In genomic region chr19:6141394-6141749, GRCm38 (mm10) we compare ENCODE assay signal across 8 mouse cellular contexts. TPM values are rescaled to one million over a fixed set of nuclear protein-coding genes. Genes with fewer than 3 reads are reported as not detected.
A peak's percentile ranks its signal among the peaks of the same experiment; 100 is the strongest.
DNase-seq lines count a peak whose midpoint lies in the region; ATAC-seq and TF ChIP-seq lines count a peak whose summit lies in the region.

Gene Arl2, minus strand, starts transcription at chr19:6141548.

- no peaks in the 10 kb centered on the region for H3K27me3 ChIP-seq in ES-Bruce4 (ENCODE audit: control insufficient read depth, insufficient read depth, low read length, poor library complexity, severe bottlenecking)
- no peaks in the 10 kb centered on the region for H3K27me3 ChIP-seq in forebrain, embryonic 10.5 days (ENCODE audit: poor library complexity, severe bottlenecking)
- no peaks in the 10 kb centered on the region for H3K27me3 ChIP-seq in heart, embryonic 16.5 days (ENCODE audit: control insufficient read depth, insufficient read depth, low read length)
- no peaks in the 10 kb centered on the region for H3K27me3 ChIP-seq in liver, embryonic 14.5 days (ENCODE audit: control insufficient read depth, insufficient read depth, low read length)

- no peaks in the 10 kb centered on the region for H3K4me1 ChIP-seq in ES-Bruce4 (ENCODE audit: control insufficient read depth, insufficient read depth, low read length)
- H3K4me1 ChIP-seq in forebrain, embryonic 10.5 days = peaks cover 23% of the 10 kb centered on the region
- H3K4me1 ChIP-seq in heart, embryonic 16.5 days (ENCODE audit: control insufficient read depth, insufficient read depth, low read length) = peaks cover 6% of the 10 kb centered on the region; the same call in 1 of the 2 replicates
- H3K4me1 ChIP-seq in liver, embryonic 14.5 days (replicated peaks; ENCODE audit: control insufficient read depth in 2 of 2, insufficient read depth in 2 of 2, low read length in 1 of 2) = peaks cover 0 to 12% of the 10 kb centered on the region in 2 experiments; a peak in 2 of 4 replicates

- no peak for TF ChIP-seq POLR2A in ES-Bruce4 (IDR thresholded peaks at IDR 0.05; ENCODE audit: insufficient read depth, low read length)

- H3K9me3 ChIP-seq in ES-Bruce4 (replicated peaks; ENCODE audit: control insufficient read depth, insufficient read depth, low read length, poor library complexity, severe bottlenecking) = no peaks in the 10 kb centered on the region
- H3K9me3 ChIP-seq in forebrain, embryonic 10.5 days = no peaks in the 10 kb centered on the region
- H3K9me3 ChIP-seq in heart, embryonic 16.5 days (replicated peaks; ENCODE audit: control insufficient read depth, low read length) = 0 out of 2 replicates have a peak, but pooled peaks cover 3% of the 10 kb centered on the region
- no peaks in the 10 kb centered on the region for H3K9me3 ChIP-seq in liver, embryonic 14.5 days (ENCODE audit: control insufficient read depth, low read length)

- H3K36me3 ChIP-seq in ES-Bruce4 (ENCODE audit: control insufficient read depth, insufficient read depth, low read length, poor library complexity, severe bottlenecking) = no peaks in the 10 kb centered on the region
- H3K36me3 ChIP-seq in forebrain, embryonic 10.5 days (replicated peaks) = peaks cover 23% of the 10 kb centered on the region
- no peaks in the 10 kb centered on the region for H3K36me3 ChIP-seq in heart, embryonic 16.5 days (ENCODE audit: control insufficient read depth, insufficient read depth)
- H3K36me3 ChIP-seq in liver, embryonic 14.5 days (replicated peaks; ENCODE audit: control insufficient read depth, insufficient read depth, low read depth) = no peaks in the 10 kb centered on the region

- peak within 1 kb of the TSS; percentile 87 for H3K9ac ChIP-seq in ES-Bruce4 (ENCODE audit: low read depth, poor library complexity, severe bottlenecking)
- peak within 1 kb of the TSS; percentile 86 for H3K9ac ChIP-seq in heart, embryonic 16.5 days (ENCODE audit: low read length)
- peak within 1 kb of the TSS; percentile 82 for H3K9ac ChIP-seq in liver, embryonic 14.5 days (replicated peaks)

- H3K27ac ChIP-seq in ES-Bruce4 (ENCODE audit: insufficient read depth, low read length) = peak within 1 kb of the TSS; percentile 94
- peak within 1 kb of the TSS; percentile 98 for H3K27ac ChIP-seq in forebrain, embryonic 10.5 days
- peak within 1 kb of the TSS; percentile 85 for H3K27ac ChIP-seq in heart, embryonic 16.5 days (ENCODE audit: low read length)
- peak within 1 kb of the TSS; percentile 97 for H3K27ac ChIP-seq in liver, embryonic 14.5 days

- TF ChIP-seq EP300 in ES-Bruce4 (IDR thresholded peaks at IDR 0.05; ENCODE audit: insufficient read depth, low read depth, low read length) = no peak
- no peak for TF ChIP-seq EP300 in liver, embryonic 14.5 days (IDR thresholded peaks at IDR 0.05; ENCODE audit: low read depth)

- WGBS in forebrain, embryonic 10.5 days = under 1% methylated on average over 15 of the region's 15 CpGs
- WGBS in heart, embryonic 16.5 days = under 1% methylated on average over 15 of the region's 15 CpGs
- under 1% methylated on average over 15 of the region's 15 CpGs for WGBS in liver, embryonic 14.5 days (ENCODE audit: insufficient replicate concordance)

- peak within 1 kb of the TSS; percentile 89 for H3K4me2 ChIP-seq in heart, embryonic 16.5 days (ENCODE audit: low read depth, low read length)
- H3K4me2 ChIP-seq in liver, embryonic 14.5 days (ENCODE audit: low read depth) = peak within 1 kb of the TSS; percentile 99

- peak; percentile 53 for ATAC-seq in heart, embryonic 16.5 days (replicated peaks; ENCODE audit: extremely low read depth, insufficient read depth, low FRiP score)
- ATAC-seq in liver, embryonic 14.5 days (ENCODE audit: insufficient read depth) = peak; percentile 75

- peak; percentile 85 for DNase-seq in c-Kit-negative CD71-positive TER-119-positive erythroid progenitor cells, embryonic 14.5 days (ENCODE audit: low read depth, low spot score)
- peak; percentile 84 for DNase-seq in forebrain, embryonic 10.5 days (ENCODE audit: extremely low spot score, low spot score)
- DNase-seq in kidney, postnatal 25 days = peak; percentile 88 to 90
- peak; percentile 84 to 89 (median 86) for DNase-seq in liver, embryonic 14.5 days (ENCODE audit: low read depth in 3 of 3, low spot score in 3 of 3)
- DNase-seq in neural tube, embryonic 10.5 days (ENCODE audit: extremely low spot score, low spot score) = peak; percentile 87
- peak; percentile 95 for DNase-seq in telencephalon, adult 2 months (ENCODE audit: low read depth, low spot score)

- TF ChIP-seq CTCF in ES-Bruce4 (IDR thresholded peaks at IDR 0.05; ENCODE audit: low read depth, low read length) = peak; percentile 52
- TF ChIP-seq CTCF in liver, embryonic 14.5 days (IDR thresholded peaks at IDR 0.05; ENCODE audit: low read depth) = peak; percentile 68

- peak within 1 kb of the TSS; percentile 96 for H3K4me3 ChIP-seq in ES-Bruce4 (ENCODE audit: low read depth, low read length)
- H3K4me3 ChIP-seq in forebrain, embryonic 10.5 days = peak within 1 kb of the TSS; percentile 75
- H3K4me3 ChIP-seq in heart, embryonic 16.5 days (ENCODE audit: low read length) = peak within 1 kb of the TSS; percentile 76
- peak within 1 kb of the TSS; percentile 73 to 81 for H3K4me3 ChIP-seq in liver, embryonic 14.5 days (ENCODE audit: insufficient read depth in 1 of 2, low read depth in 2 of 2, low read length in 2 of 2)

RNA-seq across cellular contexts. Expression of gene Arl2, which starts in this region (rescaled TPM):
- polyA plus RNA-seq in ES-Bruce4 (2011; ENCODE audit: insufficient read depth, insufficient read length, low read depth, missing spikeins) = 38.7 and 40.4 TPM in 2 replicates
- 112 and 113 TPM in 2 replicates for polyA plus RNA-seq in forebrain, embryonic 10.5 days (2016; fragmentation: Nextera tagmentation; extraction: Ambion mirVana)
- 77.2 and 84.5 TPM in 2 replicates for polyA plus RNA-seq in heart, embryonic 16.5 days (2015; fragmentation: Nextera tagmentation; extraction: Ambion mirVana)
- polyA plus RNA-seq in liver, embryonic 14.5 days (2012; rRNA removed) = 26.1 and 32.8 TPM in 2 replicates
- 22.4 and 27.5 TPM in 2 replicates for polyA plus RNA-seq in liver, embryonic 14.5 days (2014; fragmentation: Nextera tagmentation; extraction: Ambion mirVana)

Comparison
In these comparisons a context has a peak if more than half of its experiments do, and no peak if none do; other contexts are left out.
1. Peak in every context shown above with its lines: DNase-seq, ATAC-seq, H3K4me3 ChIP-seq and H3K27ac ChIP-seq.